Mouse (Mus musculus): ENCODE results near the gene 6330409D20Rik.

The 6330409D20Rik gene

GRCm38 (mm10) chr2:32740916-32741272, at the start of gene 6330409D20Rik:
TSS of gene 6330409D20Rik (minus strand) at chr2:32741016.
- no peak for DNase-seq

GRCm38 (mm10) chr2:32788581-32788980, 47.8 kb upstream of the 6330409D20Rik start:
- no peak for DNase-seq

GRCm38 (mm10) chr2:32787176-32787575, 46.4 kb upstream of the 6330409D20Rik start:
- DNase-seq, result no peak

GRCm38 (mm10) chr2:32784048-32784681, 43.3 kb upstream of the 6330409D20Rik start, which contains the start of gene Cfap157:
TSS of gene Cfap157 (minus strand) at chr2:32784428.
- no peak for DNase-seq

DNA sequence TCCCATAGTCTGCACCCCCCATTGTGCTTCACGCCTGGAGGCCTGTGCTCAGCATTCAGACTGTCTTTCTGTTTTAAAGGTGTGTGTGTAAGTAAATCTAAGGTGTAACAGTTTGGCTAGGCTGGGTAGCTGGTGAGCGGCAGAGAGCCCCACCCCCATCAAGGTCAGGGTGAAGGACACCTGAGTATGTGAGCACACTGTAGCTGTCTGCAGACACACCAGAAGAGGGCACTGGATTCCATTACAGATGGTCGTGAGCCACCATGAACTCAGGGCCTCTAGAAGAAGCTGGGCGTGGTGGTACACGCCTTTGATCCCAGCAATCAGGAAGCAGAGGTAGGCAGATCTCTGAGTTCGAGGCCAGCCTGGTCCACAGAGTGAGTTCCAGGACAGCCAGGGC, 40.9 kb upstream of the 6330409D20Rik start:
- DNase-seq, result no peak

GRCm38 (mm10) chr2:32779714-32780113, 38.9 kb upstream of the 6330409D20Rik start:
- no peak for DNase-seq

DNA sequence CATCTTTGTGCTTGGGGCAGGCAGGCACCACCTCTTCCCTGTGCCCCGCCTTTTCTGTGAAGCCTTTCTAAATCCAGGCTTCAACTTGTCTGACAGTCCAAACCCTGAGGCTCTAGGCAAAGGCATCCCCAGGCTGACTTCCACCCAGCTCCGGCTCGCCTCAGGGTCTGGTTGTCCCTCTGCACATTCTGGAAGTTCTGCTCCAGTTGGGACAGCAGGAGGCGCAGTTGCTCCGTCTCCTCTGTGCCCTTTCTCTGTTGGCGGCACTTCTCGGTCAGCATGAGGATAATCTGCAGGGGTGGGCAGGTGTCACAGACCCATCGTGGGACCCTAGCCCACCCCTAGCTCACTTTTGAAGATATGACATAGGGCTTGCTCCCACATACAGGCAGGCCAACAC, 38.3 kb upstream of the 6330409D20Rik start:
- peak; percentile 68 for DNase-seq

DNA sequence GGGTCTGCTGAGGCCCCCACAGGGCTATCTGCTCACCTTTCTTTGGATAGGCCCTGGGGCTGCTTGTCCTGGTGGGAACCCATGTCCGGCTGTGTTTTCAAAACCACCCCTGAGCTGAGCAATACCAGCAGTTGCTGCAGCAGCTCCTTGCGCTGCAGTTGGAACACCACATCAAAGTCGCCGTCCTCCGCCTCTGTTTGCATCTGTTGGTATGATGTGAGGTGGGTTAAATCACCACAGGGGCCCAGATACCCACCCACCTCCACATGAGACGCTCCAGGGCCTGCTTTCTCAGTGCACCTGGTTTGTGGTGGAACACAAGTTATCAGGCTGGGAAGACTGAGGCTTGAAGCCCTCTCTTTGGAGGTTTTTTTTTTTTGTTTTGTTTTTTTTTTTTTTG, 37.3 kb upstream of the 6330409D20Rik start:
- DNase-seq, result no peak

DNA sequence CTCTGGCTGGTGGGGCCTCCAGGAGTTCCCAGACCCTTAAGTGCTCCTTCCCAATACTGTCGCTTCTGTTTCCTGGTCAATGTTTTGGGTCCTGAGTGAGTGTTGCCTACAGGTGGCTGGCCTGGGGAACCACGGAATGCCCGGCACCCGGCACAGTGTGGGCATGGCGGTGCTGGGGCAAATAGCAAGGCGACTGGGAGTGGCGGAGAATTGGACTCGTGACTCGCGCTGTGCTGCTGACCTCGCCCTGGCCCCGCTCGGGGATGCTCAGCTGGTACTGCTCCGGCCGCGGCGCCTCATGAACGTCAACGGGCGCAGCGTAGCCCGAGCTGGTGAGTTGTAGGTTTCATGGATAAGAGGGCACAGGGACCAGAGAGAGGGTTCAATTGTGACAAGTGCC, 35.4 kb upstream of the 6330409D20Rik start:
- no peak for DNase-seq

- DNase-seq, result peak; percentile 96
Observed at GRCm38 (mm10) chr2:32775359-32776074, 34.7 kb upstream of the 6330409D20Rik start, which contains the start of the genes Ttc16 and Ptrh1. TSS of gene Ttc16 (minus strand) at chr2:32775633. TSS of gene Ptrh1 (plus strand) at chr2:32775786.

GRCm38 (mm10) chr2:32772626-32773279, 31.9 kb upstream of the 6330409D20Rik start:
- no peak for DNase-seq

DNA sequence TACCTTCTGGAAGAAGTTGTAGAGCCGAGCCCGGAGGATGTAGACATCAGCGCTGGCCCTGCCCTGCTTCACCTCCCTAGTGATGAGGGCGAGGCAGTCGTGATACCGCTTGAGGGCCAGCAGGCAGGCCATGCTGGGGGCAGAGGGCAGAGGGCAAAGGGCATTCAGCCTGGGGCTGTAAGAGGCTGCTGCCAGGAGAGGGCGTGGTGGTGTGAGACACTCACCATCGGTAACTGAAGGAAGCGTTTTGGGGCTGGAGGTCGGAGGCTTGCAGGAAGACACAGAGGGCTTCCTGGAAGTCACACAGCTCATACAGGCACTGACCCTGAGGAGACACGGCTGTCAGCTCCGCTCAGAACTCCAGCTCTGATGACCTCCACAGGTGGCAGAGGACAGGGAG, 31.1 kb upstream of the 6330409D20Rik start:
- DNase-seq, result no peak

DNA sequence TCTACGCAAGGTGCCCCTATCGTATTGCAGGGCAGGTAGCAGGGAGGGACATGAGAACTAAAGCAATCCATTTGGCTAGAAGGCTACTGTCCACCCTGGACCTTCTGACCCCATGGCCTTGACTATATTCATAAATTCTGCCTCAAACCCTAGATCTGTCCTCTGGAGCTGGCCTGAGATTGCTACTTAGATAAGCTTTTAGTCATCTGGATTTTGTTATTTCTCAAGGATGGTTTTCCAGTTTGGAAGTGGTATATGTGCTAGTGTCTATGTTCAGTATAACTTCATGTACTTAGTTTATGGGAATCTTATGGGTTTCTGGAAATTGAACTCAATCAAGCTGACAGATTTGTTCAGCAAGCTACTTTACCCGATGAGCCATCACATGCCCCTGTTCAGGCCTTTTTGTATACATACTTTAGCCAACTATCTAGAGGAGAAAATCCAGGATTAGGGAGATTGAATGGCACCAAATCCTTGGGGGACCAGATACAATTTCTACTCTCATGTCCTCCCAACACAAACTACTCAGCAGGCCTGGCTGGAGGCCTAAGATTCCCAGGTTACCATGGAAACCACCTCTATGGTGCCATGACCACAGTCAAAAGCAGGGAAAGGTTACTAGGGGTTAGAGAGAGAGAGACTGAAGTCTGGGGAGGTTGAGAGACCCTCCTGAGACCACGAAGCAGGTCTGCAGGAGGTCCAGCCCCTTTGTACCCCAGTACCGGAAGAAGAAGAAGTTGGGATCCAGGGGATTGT, 28.7 kb upstream of the 6330409D20Rik start:
- DNase-seq, result no peak

DNA sequence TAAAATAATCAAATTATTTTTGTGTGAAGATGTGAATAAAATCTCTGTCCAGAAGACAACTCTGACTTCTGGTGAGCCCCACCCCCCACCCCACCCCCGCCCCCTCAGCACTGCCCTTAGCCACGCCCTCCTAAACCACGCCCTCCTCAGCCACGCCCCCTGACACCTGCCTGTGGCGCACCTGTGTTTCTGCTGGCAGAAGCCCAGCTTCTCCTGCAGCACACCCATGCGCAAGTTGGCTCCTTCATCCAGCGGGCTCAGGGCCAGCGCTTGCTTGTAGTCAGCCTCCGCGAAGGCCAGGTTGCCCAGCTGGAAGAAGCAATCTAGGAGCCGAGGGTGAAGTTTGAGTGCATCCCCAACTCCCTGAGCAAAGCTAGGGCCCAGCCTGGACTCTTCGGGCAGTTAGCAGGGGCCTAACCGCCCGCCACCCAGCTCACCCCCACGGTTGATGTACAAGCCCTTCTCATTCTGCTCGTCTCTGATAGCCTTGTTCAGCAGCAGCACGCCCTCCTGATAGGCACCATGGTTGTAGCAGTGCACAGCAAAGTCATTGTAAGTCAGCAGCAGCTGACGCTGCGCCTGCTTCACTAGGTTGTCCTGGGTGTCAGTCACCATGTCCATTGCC, 28.0 kb upstream of the 6330409D20Rik start:
- DNase-seq, result peak; percentile 49

GRCm38 (mm10) chr2:32767241-32767640, 26.4 kb upstream of the 6330409D20Rik start:
- DNase-seq, result no peak

DNA sequence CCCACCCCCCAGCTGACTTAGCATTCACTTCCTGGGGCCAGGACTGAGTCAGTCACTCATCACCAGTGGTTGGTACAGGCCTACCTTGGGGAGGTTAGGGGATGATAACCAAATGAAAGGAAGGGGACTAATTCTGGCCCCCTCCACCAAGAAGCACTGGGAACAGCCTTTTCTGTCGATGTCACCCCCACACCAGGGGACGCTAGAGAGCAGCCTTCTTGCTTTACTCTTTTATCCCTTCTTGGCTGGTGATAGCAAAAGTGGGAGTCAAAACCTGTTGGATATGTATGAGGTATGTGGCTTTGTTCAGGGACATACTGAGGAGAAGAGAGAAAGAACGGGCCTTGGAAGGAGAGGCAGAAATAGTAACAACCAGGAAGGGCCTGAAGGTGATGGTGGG, 22.5 kb upstream of the 6330409D20Rik start:
- no peak for DNase-seq

- no peak for DNase-seq
Observed at GRCm38 (mm10) chr2:32761859-32762258, 21.0 kb upstream of the 6330409D20Rik start.

GRCm38 (mm10) chr2:32761361-32761760, 20.5 kb upstream of the 6330409D20Rik start:
- DNase-seq, result no peak

- DNase-seq, result no peak
Observed at GRCm38 (mm10) chr2:32759001-32759400, 18.2 kb upstream of the 6330409D20Rik start.

DNA sequence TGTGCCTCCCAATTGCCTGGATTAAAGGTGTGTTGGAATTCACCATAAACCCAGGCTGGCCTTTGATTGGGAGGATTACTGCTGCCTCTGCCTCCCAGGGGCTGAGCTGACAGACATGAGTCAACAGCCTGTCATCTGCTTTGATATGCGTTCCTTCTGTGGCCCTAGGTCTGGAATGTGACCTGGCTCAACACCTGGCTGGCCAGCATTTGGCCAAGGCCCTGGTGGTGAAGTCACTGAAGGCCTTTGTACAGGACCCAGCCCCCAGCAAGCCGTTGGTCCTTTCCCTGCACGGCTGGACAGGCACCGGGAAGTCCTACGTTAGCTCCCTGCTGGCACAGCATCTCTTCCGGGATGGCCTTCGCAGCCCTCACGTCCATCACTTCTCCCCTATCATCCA, 17.7 kb upstream of the 6330409D20Rik start:
- DNase-seq, result no peak

- peak; percentile 94 for DNase-seq
Observed at GRCm38 (mm10) chr2:32757056-32757845, 16.4 kb upstream of the 6330409D20Rik start, which contains the start of gene Tor2a. TSS of gene Tor2a (plus strand) at chr2:32757234.

- no peak for DNase-seq
Observed at GRCm38 (mm10) chr2:32756674-32757055, 15.8 kb upstream of the 6330409D20Rik start.
